Mouse (Mus musculus) small intestine, adult 2 months (tissue): ENCODE results near the gene Nedd9. TPM values are rescaled to one million over a fixed set of nuclear protein-coding genes. Genes with fewer than 3 reads are reported as not detected.

Experiments
- H3K27ac ChIP-seq: fragments of 200-500 bp; 2 replicates; pipeline ENCODE4 v1.5.1; 2012; ENCODE audit warnings: low read depth, low read length, control low read depth, inconsistent platforms; ENCODE audit not compliant: insufficient read depth
- H3K27me3 ChIP-seq: fragments of 200-500 bp; 2 replicates; pipeline ENCODE4 v1.6.1; 2012; ENCODE audit warnings: mild to moderate bottlenecking, moderate library complexity, low read length, inconsistent platforms; ENCODE audit not compliant: control insufficient read depth, insufficient read depth
- H3K36me3 ChIP-seq: fragments of 200-500 bp; 2 replicates; pipeline ENCODE4 v1.6.1; 2012; ENCODE audit warnings: mild to moderate bottlenecking, low read length, control low read depth, inconsistent platforms; ENCODE audit not compliant: control insufficient read depth, insufficient read depth
- H3K4me1 ChIP-seq: fragments of 200-500 bp; 2 replicates; pipeline ENCODE4 v1.6.1; 2012; ENCODE audit warnings: low read length, inconsistent platforms, mixed read lengths; ENCODE audit not compliant: control insufficient read depth, insufficient read depth, insufficient read length
- H3K4me3 ChIP-seq: fragments of 200-500 bp; 2 replicates; pipeline ENCODE4 v1.5.1; 2012; ENCODE audit warnings: low read depth, mild to moderate bottlenecking, control low read depth, inconsistent platforms, low read length, moderate library complexity
- CTCF ChIP-seq: fragments of 200-500 bp; IDR thresholded peaks from 2 replicates; pipeline ENCODE4 v1.5.1; 2012; ENCODE audit warnings: low read depth, mild to moderate bottlenecking, control low read depth, inconsistent platforms, low read length, moderate library complexity, mixed read lengths; ENCODE audit not compliant: insufficient replicate concordance, insufficient read length; ENCODE audit errors: extremely low read depth
- POLR2A ChIP-seq: fragments of 200-500 bp; IDR thresholded peaks from 2 replicates; pipeline ENCODE4 v1.6.1; 2012; ENCODE audit warnings: low read depth, mild to moderate bottlenecking, control low read depth, inconsistent platforms, low read length, moderate library complexity
- WGBS: fragments of 180-500 bp; shearing (Covaris S2); methylation state at CpG from one replicate; pipeline ENCODE4 v1.1.7; 2018; 5-methylcytosine and 5-hydroxymethylcytosine counted together
- polyA plus RNA-seq: library from polyadenylated mRNA; depleted of rRNA; stranded (reverse); fragments of >200 nt; gene quantifications from 2 replicates; pipeline ENCODE4 v1.2.3, GENCODE M21; 2012; rRNA removed

Gene Nedd9
- polyA plus RNA-seq: 6.4 and 18.1 TPM in 2 replicates

GRCm38 (mm10) chr13:41486606-41487408, at the start of gene Nedd9:
Gene Nedd9, minus strand, starts transcription at chr13:41487362.
- Histone ChIP-seq H3K36me3 (no peaks in the 10 kb centered on the region), H3K27ac (peak within 1 kb of the TSS; percentile 94), H3K27me3 (no peaks in the 10 kb centered on the region), H3K4me1 (peaks cover 4% of the 10 kb centered on the region; the same call in 1 of the 2 replicates), H3K4me3 (peak within 1 kb of the TSS; percentile 67)
- 49% methylated on average over 15 of the region's 15 CpGs for WGBS
- TF ChIP-seq CTCF: no peak

DNA sequence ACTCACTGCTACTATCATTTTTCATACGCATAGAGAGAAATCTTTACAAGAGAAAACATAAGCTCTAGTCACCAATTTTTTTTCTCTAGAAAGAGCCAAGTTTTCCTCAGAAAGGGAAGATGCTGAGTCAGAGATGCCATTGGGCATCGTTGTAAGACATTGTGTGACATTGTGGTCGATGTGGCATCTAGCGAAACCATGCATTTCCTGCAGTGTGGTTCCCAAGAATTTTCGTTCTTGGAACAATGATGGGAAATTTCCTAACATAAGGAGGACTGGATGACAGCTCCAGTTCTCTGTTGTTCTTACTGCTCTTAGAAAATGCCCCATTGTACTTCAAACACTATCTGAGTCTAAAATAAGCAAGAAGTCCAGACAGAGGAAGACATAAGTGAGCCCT, 45.5 kb upstream of the Nedd9 start:
- Histone ChIP-seq H3K27me3 (no peaks in the 10 kb centered on the region), H3K36me3 (no peaks in the 10 kb centered on the region), H3K4me1 (no peaks in the 10 kb centered on the region), H3K27ac (no peak overlapping the region), H3K4me3 (no peak overlapping the region)
- 83% methylated on average over 5 of the region's 5 CpGs for WGBS
- TF ChIP-seq POLR2A (no peak), CTCF (no peak)

DNA sequence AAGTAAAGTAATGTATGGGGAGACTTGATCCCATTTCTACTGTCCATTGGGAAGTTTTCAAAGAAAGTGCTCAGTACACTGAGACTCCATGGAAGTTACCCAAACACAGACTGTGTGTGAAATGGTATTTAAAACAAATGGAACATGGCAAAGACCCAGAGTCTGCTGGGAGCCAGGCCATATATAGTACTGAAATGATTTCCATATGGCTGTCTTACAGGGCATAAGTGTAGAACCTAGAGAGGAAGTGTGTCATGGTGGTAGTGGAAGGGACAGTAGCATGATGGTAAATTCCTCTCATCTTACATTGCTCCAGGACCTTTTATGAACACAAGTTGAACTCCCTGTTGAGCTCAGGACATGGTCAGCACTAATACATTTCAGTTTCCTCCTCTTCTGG, 43.2 kb upstream of the Nedd9 start:
- H3K27ac ChIP-seq: no peak overlapping the region
- H3K36me3 ChIP-seq: no peaks in the 10 kb centered on the region
- H3K27me3 ChIP-seq: no peaks in the 10 kb centered on the region

DNA sequence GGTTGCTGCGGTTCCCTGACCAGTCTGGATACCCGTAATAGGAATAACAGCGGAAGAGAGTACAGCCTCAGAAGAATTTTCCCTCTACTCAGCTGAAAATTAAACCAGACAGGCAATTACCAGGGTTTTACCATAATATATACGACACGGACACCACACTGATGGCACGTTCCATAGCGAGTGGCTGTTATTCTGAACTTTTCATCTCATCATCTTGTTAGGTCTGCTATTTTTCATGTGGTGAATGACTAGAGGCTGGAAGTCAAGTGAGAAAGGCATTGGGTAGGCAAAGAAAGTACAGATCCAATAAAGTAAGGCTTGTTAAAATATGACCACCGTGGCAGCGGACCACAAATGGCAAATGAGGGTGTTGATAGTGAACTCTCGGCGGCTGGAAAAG, 37.0 kb upstream of the Nedd9 start:
- Histone ChIP-seq H3K27ac (no peak overlapping the region), H3K36me3 (no peaks in the 10 kb centered on the region), H3K27me3 (no peaks in the 10 kb centered on the region), H3K4me1 (no peaks in the 10 kb centered on the region), H3K4me3 (no peak overlapping the region)
- 94% methylated on average over 11 of the region's 11 CpGs for WGBS
- TF ChIP-seq CTCF: no peak
- TF ChIP-seq POLR2A: no peak

More for the DNA sequence above, 43.2 kb upstream of the Nedd9 start:
- TF ChIP-seq POLR2A: no peak
- no peak for TF ChIP-seq CTCF
- Histone ChIP-seq H3K4me3 (no peak overlapping the region), H3K4me1 (no peaks in the 10 kb centered on the region)

DNA sequence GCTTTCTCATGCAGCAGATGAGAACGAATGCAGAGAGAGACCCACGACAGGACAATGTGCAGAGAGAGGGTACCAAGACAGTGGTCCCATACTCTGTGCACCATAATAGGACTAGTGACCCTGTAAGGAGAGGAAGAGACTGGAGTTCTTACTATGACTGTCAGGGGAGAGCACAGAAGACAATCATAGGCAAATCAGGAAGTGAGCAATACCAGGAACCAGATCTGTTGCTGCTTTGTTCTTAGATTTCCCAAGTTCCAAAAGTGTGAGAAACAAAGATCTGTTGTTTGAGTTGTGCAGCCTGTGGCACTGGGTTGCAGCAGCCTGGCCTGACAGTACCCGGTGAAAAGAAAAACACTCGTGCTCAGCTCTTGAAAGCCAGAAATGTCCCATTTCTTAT, 34.1 kb upstream of the Nedd9 start:
- no peaks in the 10 kb centered on the region for H3K4me1 ChIP-seq
- H3K4me3 ChIP-seq: no peak overlapping the region
- WGBS: 86% methylated on average over 4 of the region's 4 CpGs
- no peaks in the 10 kb centered on the region for H3K27me3 ChIP-seq
- peak overlapping the region; percentile 49; the same call in 1 of the 2 replicates for H3K27ac ChIP-seq
- H3K36me3 ChIP-seq: no peaks in the 10 kb centered on the region
- TF ChIP-seq CTCF (no peak), POLR2A (no peak)

DNA sequence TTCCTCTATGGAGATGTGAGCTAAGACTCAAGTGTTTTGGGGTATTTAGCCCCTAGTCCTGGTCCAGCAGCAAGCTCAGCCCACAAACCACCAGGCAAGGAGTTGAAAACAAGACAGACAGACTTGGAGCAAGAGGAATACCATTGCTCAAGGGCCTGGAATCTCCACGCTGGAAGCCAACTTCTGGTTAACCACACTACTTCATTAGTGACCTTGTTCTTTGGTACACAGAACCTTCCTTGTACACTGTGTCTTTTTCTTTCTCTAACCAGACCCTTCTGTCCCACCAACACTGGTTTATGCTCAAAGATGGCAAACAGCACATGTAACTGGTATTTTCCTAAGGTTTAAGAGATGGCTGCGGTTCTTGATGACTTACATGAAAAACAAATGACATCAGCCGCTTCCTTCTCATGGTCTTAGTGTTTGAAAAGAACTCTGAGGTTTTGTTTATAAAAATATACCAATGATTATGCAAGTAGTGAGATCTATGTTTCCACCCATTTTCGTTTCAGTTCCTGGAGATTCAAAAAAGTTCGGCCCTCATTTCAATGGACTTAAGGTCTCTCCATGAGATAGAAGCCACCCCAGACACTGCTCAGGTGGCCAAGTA, 33.5 kb upstream of the Nedd9 start:
- 86% methylated on average over 5 of the region's 5 CpGs for WGBS
- no peak for TF ChIP-seq POLR2A
- no peak for TF ChIP-seq CTCF

GRCm38 (mm10) chr13:41519792-41520191, 32.6 kb upstream of the Nedd9 start:
- no peaks in the 10 kb centered on the region for H3K27me3 ChIP-seq
- TF ChIP-seq CTCF (no peak), POLR2A (no peak)
- H3K4me3 ChIP-seq: no peak overlapping the region
- no peak overlapping the region for H3K27ac ChIP-seq
- H3K4me1 ChIP-seq: no peaks in the 10 kb centered on the region
- 76% methylated on average over 4 of the region's 4 CpGs for WGBS
- no peaks in the 10 kb centered on the region for H3K36me3 ChIP-seq

More for the DNA sequence above, 33.5 kb upstream of the Nedd9 start:
- no peaks in the 10 kb centered on the region for H3K36me3 ChIP-seq
- H3K27me3 ChIP-seq: no peaks in the 10 kb centered on the region
- H3K4me3 ChIP-seq: no peak overlapping the region
- H3K27ac ChIP-seq: peak overlapping the region; percentile 49; the same call in 1 of the 2 replicates
- no peaks in the 10 kb centered on the region for H3K4me1 ChIP-seq
